Mouse (Mus musculus): ENCODE measurements around the gene Gsk3a.

Gene Gsk3a

GRCm38 (mm10) chr7:25248846-25249313, 11.2 kb upstream of the Gsk3a start:
- peak in 1 of 2 experiments; percentile 49 for DNase-seq

DNA sequence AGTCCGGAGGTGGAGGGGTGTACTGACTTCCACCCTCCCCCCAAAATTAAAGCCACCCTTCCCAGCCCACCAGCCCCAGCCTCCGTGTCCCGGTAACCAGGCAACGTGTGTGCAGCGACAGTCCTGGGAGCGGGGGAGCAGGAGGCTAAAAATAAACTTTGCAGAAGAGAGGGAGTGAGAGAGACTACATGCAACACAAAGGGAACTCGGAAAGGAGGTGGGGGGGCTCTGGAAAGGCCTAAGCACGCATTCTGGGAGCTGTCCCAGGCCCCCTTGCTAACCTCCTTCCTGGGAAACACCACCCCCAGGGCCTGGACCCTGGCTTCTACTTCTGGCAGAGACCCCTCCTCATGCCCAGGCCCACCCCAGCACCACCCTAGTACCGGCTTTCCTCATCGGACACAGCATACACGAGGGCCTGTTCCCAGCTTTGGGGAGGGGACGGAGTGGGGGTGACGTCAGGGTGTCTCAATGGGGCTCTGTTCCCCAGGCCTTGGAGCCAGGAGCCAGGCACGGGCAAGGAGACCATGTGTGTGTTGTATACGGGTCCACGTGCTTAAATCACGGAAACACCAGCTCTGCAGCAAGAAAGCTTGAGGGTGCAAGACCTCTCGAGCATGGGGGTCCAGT, 10.5 kb upstream of the Gsk3a start:
- DNase-seq = peak; percentile 37 to 41

GRCm38 (mm10) chr7:25247498-25247897, 9.8 kb upstream of the Gsk3a start:
- no peak for DNase-seq

- no peak for DNase-seq
These were observed 9.1 kb upstream of the Gsk3a start for GRCm38 (mm10) chr7:25246759-25247137.

- DNase-seq = peak in 1 of 2 experiments; percentile 55
These were observed 8.6 kb upstream of the Gsk3a start for GRCm38 (mm10) chr7:25246079-25246758.

- no peak for DNase-seq
These were observed 7.1 kb upstream of the Gsk3a start for GRCm38 (mm10) chr7:25244562-25245369.

DNA sequence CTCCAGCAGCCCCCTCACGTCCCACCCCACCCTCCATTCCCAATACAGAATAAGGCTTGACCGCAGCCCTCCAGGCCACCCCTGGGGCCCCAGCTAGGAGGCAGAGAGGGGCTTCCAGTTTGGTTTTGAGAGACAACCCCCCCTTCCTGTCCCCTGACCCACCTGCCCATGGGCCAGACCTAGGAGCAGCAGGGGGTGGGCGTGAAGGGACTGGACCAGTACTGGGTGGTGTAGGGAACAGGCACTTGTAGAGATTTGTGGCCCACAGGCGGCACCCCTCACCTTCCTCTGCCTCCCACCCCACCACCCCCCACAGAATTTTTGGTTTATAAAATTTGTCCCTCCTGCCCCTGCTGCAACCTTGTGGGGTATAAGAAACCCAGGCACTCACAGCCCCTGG, 5.7 kb upstream of the Gsk3a start:
- no peak for DNase-seq

DNA sequence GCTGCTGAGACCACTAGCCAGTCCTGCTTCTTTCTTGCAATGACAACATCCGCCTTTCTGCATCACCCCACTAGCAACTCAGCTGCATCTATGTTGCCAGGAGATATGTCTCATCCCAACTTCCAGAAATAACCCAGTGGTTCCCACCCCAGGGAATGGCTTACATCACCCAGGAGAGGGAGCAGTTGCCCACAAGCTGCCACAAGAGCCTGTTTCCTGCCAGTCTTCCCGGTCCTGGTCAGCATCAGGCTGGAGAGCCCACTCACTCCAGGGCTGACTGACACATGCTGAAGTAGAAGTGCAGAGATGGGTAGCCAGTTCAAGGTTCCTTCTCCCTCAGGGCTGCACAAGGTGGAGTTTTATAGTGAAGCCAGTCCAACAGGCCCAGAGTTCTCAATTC, 3.4 kb upstream of the Gsk3a start:
- peak; percentile 49 to 58 for DNase-seq

DNA sequence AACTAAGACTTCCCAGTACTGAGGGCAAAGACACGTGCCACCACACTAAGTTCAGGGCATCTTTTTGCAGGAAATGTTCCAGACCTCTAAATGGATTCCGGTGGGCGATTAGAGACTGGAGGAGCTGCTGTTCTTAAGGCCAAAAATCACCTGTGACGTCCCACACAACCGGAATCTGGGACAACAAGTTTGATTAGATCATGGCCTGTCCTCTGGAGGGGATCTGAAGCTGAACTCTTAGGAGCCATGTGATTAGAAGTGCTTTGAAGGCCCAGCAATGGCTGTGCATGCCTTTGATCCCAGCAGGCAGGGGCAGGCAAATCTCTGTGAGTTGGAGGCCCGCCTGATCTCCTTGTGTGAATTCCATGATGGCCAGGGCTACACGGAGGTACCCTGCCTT, 3.0 kb upstream of the Gsk3a start:
- DNase-seq = no peak

DNA sequence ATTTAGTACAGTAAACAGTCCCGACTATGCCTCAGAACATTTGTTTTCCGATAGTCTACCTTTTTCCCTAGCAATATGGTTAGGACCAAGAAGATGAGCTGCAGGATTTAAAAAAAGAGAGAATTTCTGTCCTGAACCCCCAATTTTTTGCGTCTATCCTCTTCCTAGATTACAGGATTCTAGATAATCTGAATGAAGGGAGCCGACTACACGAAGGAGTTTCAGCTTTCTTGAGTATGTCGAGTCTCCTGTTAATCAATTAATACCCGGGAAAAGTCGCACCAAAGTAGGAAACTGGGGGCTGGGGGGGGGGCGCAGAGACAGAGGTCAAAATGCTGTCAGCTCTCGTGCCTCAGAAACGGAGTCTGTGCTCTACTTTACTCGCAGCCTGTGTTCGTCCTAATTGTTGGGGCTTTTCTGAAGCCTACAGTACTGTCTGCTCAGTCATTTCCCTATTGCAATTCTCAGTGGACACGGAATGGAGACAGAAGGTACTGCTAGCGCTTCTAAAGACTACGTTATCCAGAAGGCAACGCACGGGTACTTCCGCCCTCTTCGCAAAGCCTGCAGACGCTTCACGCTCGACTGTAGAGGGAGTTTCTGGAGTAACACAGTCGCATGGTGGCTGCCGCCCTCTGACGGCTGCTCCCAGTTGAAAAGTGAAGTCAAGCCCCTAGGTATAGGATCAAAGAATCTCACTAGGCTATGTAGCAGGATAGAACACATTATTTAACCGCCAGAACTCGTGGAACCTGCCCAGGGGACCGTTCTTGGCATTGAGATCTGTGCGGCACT, 1.4 kb upstream of the Gsk3a start:
- DNase-seq = peak; percentile 84 to 85

DNA sequence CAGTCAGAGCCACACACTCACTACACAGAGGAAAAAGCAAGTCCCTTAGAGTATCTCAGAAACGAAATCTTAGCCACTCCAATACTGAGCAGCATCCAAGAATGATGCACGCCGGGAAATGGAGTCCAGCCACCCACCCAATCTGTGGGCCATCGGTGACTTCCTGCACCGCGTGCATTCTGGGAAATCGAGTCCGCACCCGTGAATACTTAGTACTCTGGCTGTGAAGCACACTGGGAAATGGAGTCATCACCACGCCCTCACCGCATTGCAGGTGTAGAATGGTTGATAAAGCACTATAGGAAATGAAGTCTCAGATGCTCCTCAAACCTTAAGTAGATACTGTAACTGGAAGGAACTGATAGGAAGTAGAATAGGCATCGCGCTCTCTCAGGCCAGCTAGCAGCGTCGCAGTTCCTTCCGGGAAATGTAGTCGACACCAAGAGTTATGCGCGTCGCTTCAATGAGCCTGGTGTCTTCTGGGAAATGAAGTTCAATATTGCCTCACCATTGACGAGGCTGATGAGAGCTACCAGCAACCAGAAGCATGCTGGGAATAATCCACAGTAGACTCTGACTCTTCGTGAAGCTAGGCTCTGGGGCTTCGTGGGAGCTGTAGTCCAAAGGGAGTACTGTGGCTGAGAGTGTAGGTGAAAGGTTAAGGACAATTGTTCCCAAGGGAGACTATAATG, 510 bp upstream of the Gsk3a start:
- DNase-seq = peak; percentile 92 to 97

DNA sequence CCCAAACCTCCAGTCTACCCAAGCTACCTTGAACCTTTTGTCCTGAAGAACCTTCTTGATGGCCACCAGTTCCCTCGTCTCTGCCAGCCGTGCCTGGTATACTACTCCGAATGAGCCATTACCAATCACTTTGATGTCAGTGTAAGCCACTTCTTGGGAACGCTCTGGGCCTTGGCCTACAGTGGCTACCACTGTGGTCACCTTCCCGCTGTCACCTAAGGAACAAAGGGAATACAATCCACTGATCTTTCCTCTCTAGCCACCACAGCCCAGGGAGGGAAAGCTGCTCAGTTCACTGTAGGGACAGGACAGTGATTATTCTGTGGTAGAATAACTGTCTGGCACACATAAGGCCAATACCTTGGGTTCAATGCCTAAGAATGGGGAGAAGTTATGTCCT, 2.1 kb downstream of the Gsk3a start:
- no peak for DNase-seq

- DNase-seq = no peak
These were observed 4.6 kb downstream of the Gsk3a start for GRCm38 (mm10) chr7:25233061-25233460.

- no peak for DNase-seq
These were observed 5.5 kb downstream of the Gsk3a start for GRCm38 (mm10) chr7:25232101-25232648.

DNA sequence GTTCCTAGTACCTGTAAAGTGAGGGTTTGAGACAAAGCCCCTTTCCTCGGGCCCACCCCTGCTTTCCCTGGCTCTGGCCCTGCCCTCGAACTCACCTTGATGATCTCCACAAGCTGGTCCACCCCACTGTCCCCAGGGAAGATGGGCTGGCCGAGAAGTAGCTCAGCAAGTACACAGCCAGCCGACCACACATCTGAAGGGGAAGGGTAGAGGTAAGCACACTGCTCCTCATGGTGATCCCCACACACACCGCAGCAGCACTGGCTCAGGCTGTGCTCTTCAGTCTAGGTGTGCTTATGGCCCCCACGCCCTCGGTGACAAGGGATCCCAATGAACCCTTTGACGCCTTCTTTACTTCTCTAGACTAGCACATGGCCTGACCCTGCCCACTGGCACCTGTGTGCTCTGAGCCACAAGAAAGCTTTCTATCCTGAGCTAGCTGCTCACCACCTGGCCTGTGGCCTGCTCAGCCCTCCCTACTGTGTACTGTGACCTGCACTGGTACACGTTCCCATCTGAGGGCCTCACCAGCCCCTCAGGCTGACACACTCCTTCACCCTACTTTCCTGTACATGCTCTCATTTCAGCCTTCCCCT, 6.9 kb downstream of the Gsk3a start:
- DNase-seq = no peak

DNA sequence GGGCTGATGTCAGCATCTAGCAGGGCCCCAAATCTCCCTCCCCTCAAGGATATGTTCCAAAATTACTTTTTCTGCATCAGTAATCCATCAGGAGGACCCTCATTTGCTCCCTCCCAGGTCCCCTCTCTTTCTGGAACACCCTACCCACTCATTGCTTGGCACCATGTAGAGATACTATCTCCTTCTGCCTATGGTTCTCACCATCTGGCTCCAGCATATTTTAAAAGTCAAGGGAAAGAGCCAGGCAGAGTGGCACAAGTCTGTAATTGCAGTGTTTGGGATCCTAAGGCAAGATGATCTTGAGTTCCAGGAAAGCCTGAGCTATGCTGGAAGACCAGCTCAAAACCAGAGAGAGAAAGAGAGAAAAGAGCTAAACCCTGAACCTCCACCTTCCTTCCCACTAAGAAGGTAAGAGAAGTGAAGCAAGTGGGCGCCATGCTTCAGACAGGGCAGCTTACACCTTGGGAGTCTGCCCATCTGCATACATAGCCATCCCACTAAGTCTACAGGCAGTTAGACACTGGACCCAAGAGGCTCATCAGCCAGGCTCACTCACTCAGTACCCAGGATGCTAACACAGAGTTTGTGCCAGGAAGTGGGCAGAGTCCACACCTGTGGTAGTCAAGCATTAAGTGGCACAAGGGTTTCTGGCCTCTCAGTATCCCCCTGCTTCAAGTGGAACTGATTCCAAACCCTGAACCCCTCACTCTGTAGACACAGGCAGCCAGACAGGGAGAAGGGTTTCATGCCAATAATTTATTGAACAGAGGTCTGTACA, 9.9 kb downstream of the Gsk3a start:
- DNase-seq = no peak

GRCm38 (mm10) chr7:25222275-25222967, 15.2 kb downstream of the Gsk3a start:
- no peak for DNase-seq

DNA sequence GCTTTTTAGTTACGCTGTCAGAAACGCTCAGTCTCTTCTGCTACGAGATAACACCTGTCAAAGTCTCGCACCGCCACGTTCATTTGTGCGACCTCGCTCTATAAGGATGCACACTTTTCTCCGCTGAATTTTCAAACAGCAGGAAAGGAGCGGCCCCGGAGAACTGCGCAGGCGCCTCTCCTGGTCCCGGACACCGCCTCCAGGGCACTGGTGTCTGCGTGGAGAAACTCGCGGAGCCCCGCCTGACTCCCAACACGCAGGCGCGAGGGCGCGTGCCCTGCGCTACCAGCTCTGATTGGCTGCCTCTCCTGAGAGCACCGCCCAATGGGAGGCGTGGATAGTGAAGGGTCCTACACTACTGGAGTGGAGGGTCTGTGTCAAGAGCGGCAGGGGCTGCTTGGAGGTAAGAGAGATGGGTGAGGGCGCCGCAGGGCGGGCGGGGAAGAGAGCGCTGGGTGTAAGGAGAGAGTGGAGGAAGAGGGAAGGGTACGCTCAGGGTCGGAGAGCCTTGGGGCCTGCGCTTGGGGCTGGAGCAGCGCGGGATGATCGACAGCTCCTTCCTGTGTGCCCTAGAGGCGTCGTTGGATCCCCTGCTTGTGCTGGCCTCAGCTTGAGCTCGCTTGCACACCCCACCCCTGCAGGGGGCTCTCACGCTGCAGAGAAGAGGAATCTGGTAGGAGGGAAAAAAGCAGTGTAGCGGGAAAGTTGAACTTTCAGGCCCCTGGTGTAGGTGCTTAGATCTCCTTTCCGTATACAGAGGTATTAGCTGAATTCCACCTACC, 16.4 kb downstream of the Gsk3a start, which contains the start of gene Zfp526:
Zfp526 (plus strand) TSS at position 324 of the 782 bp plus-strand sequence.
- peak; percentile 94 to 98 for DNase-seq

Data from cerebellum, postnatal 36 days (tissue).